In genomic region chr1:133070157-133070556, GRCm38 (mm10) we compare ENCODE assay signal across 9 mouse cellular contexts. TPM values are rescaled to one million over a fixed set of nuclear protein-coding genes. Genes with fewer than 3 reads are reported as not detected.
DNase-seq lines count a peak whose midpoint lies in the region; ATAC-seq and TF ChIP-seq lines count a peak whose summit lies in the region.
"Had no signal": no experiment of that assay in that cellular context is flagged by ENCODE, and none has a peak within 500 bp of the region (broad histone marks: within the 10 kb centered on the region; RNA-seq: fewer than 3 reads in every experiment).

No protein-coding gene starts in this region.

- no peaks in the 10 kb centered on the region for H3K36me3 ChIP-seq in liver, embryonic 11.5 days (ENCODE audit: control insufficient read depth, insufficient read depth, low read length)

- no peak overlapping the region for H3K27ac ChIP-seq in liver, embryonic 11.5 days (ENCODE audit: low read depth, low read length)
- peak overlapping the region; percentile 78; the same call in 1 of the 2 replicates for H3K27ac ChIP-seq in cortical plate, adult 2 months (ENCODE audit: insufficient read depth, low read length)

- peak; percentile 35 for DNase-seq in liver
- no peak for DNase-seq in liver, embryonic 11.5 days (ENCODE audit: low spot score)
- peak; percentile 42 for DNase-seq in naive thymus-derived CD4-positive, alpha-beta T cell, adult 2 months (ENCODE audit: low read depth)
- no peak for DNase-seq in right cerebral cortex, postnatal 25 days
- no peak for DNase-seq in ovary, adult 18-20 months (ENCODE audit: low spot score)

- H3K9ac ChIP-seq in liver, embryonic 11.5 days (ENCODE audit: low read depth, low read length), result no peak overlapping the region
- H3K9ac ChIP-seq: hindbrain, embryonic 15.5 days had no signal

- 26% methylated on average over 3 of the region's 5 CpGs for WGBS in liver, embryonic 11.5 days

- no peak overlapping the region for H3K4me2 ChIP-seq in liver, embryonic 11.5 days
- H3K4me2 ChIP-seq: hindbrain, embryonic 15.5 days; midbrain, embryonic 11.5 days had no signal

- H3K27me3 ChIP-seq in liver, embryonic 11.5 days (replicated peaks; ENCODE audit: control insufficient read depth, insufficient read depth, low read length), result no peaks in the 10 kb centered on the region
- H3K27me3 ChIP-seq: hindbrain, embryonic 15.5 days had no signal

- no peak for TF ChIP-seq CTCF in cortical plate, adult 2 months (IDR thresholded peaks at IDR 0.05; ENCODE audit: extremely low read depth, insufficient read depth, low read length)

- no peaks in the 10 kb centered on the region for H3K9me3 ChIP-seq in liver, embryonic 11.5 days (ENCODE audit: control insufficient read depth, low read length)
- H3K9me3 ChIP-seq: hindbrain, embryonic 15.5 days had no signal

- H3K4me3 ChIP-seq in liver, embryonic 11.5 days (ENCODE audit: low read depth, low read length), result no peak overlapping the region
- no peak overlapping the region for H3K4me3 ChIP-seq in cortical plate, adult 2 months (ENCODE audit: insufficient read depth, low read length)
- H3K4me3 ChIP-seq: hindbrain, embryonic 15.5 days had no signal

- ATAC-seq in liver, embryonic 11.5 days (replicated peaks; ENCODE audit: low FRiP score), result no peak
- peak; percentile 48 to 55; a peak in 2 of 4 replicates for ATAC-seq in hematopoietic stem cell, adult 5-6 weeks (replicated peaks in 1 of 2; ENCODE audit: insufficient read depth in 1 of 2, low FRiP score in 2 of 2, low TSS enrichment in 1 of 2, low read depth in 1 of 2, poor library complexity in 2 of 2, severe bottlenecking in 2 of 2)

- peaks cover 32% of the 10 kb centered on the region for H3K4me1 ChIP-seq in liver, embryonic 11.5 days (replicated peaks; ENCODE audit: control insufficient read depth, insufficient read depth, low read length)
- peaks cover 4% of the 10 kb centered on the region; the same call in 1 of the 2 replicates for H3K4me1 ChIP-seq in cortical plate, adult 2 months (ENCODE audit: control insufficient read depth, insufficient read depth, low read length)

- no peak for TF ChIP-seq POLR2A in cortical plate, adult 2 months (IDR thresholded peaks at IDR 0.05; ENCODE audit: extremely low read depth, insufficient read depth, low read length)

RNA-seq across cellular contexts. Expression of gene Pik3c2b, which starts 24.7 kb away (rescaled TPM):
- polyA plus RNA-seq in liver, embryonic 11.5 days (2014; fragmentation: Nextera tagmentation; extraction: Ambion mirVana), result 3.4 and 3.5 TPM in 2 replicates
- 11.1 and 12.0 TPM in 2 replicates for polyA plus RNA-seq in cortical plate, adult 2 months (2012; rRNA removed)
- 4.4 and 6.0 TPM in 2 replicates for total RNA-seq in hematopoietic stem cell, adult 5-6 weeks (2017)

RNA-seq across cellular contexts. Expression of gene Mdm4, which starts 39.8 kb away (rescaled TPM):
- polyA plus RNA-seq in liver, embryonic 11.5 days (2014; fragmentation: Nextera tagmentation; extraction: Ambion mirVana), result 40.6 and 41.9 TPM in 2 replicates
- polyA plus RNA-seq in cortical plate, adult 2 months (2012; rRNA removed), result 67.3 and 68.3 TPM in 2 replicates
- total RNA-seq in hematopoietic stem cell, adult 5-6 weeks (2017), result 135 and 150 TPM in 2 replicates

Comparison
In these comparisons a context has a peak if more than half of its experiments do, and no peak if none do; other contexts are left out.
1. DNase-seq: peak in liver (single experiment) and naive thymus-derived CD4-positive, alpha-beta T cell, adult 2 months (single experiment); none in liver, embryonic 11.5 days (single experiment), right cerebral cortex, postnatal 25 days (single experiment) and ovary, adult 18-20 months (single experiment).